Mouse (Mus musculus): ENCODE measurements at regions not wholly inside any gene's neighbourhood (a gene's known extent, or its start where the extent isn't known, plus 50 kb on each side); places are given as distances from the start of the nearest gene placed in this dataset.
A peak's percentile ranks its signal among the peaks of the same experiment; 100 is the strongest.

GRCm38 (mm10) chr14:110685247-110685646, 69.7 kb downstream of the Slitrk6 start:
- Histone ChIP-seq H3K4me1 (ENCODE audit: control insufficient read depth, insufficient read depth, low read length) (no peaks in the 10 kb centered on the region), H3K4me2 (ENCODE audit: low read length) (no peak overlapping the region), H3K27ac (replicated peaks; ENCODE audit: low read depth, low read length) (no peak overlapping the region), H3K36me3 (ENCODE audit: control insufficient read depth, insufficient read depth, low read length) (no peaks in the 10 kb centered on the region), H3K4me3 (replicated peaks; ENCODE audit: low read depth, low read length) (no peak overlapping the region), H3K27me3 (ENCODE audit: control insufficient read depth, insufficient read depth, low read length) (no peaks in the 10 kb centered on the region), H3K9me3 (ENCODE audit: control insufficient read depth, low read length) (no peaks in the 10 kb centered on the region), H3K9ac (replicated peaks; ENCODE audit: low read length) (no peak overlapping the region)
- 90% methylated on average over 1 of the region's 1 CpGs for WGBS
- ATAC-seq (ENCODE audit: low FRiP score, low TSS enrichment) (no peak), DNase-seq (peak; percentile 2)

- no peak overlapping the region for H3K9ac ChIP-seq (replicated peaks; ENCODE audit: low read length)
- no peaks in the 10 kb centered on the region for H3K27me3 ChIP-seq (ENCODE audit: control insufficient read depth, insufficient read depth, low read length)
- no peak overlapping the region for H3K27ac ChIP-seq (replicated peaks; ENCODE audit: low read depth, low read length)
- H3K4me2 ChIP-seq (ENCODE audit: low read length): no peak overlapping the region
- DNase-seq: no peak
- no peak overlapping the region for H3K4me3 ChIP-seq (replicated peaks; ENCODE audit: low read depth, low read length)
- no peaks in the 10 kb centered on the region for H3K9me3 ChIP-seq (ENCODE audit: control insufficient read depth, low read length)
- 93% methylated on average over 1 of the region's 1 CpGs for WGBS
- H3K36me3 ChIP-seq (ENCODE audit: control insufficient read depth, insufficient read depth, low read length): no peaks in the 10 kb centered on the region
- no peaks in the 10 kb centered on the region for H3K4me1 ChIP-seq (ENCODE audit: control insufficient read depth, insufficient read depth, low read length)
- ATAC-seq (ENCODE audit: low FRiP score, low TSS enrichment): no peak
Observed at GRCm38 (mm10) chr14:110679741-110680140, 75.2 kb downstream of the Slitrk6 start.

GRCm38 (mm10) chr14:110665712-110666111, 89.2 kb downstream of the Slitrk6 start:
- no peak for ATAC-seq (ENCODE audit: low FRiP score, low TSS enrichment)

GRCm38 (mm10) chr14:110663231-110663630, 91.7 kb downstream of the Slitrk6 start:
- no peak overlapping the region for H3K9ac ChIP-seq (replicated peaks; ENCODE audit: low read length)
- H3K4me2 ChIP-seq (ENCODE audit: low read length): no peak overlapping the region
- H3K27ac ChIP-seq (replicated peaks; ENCODE audit: low read depth, low read length): no peak overlapping the region
- WGBS: 71% methylated on average over 2 of the region's 2 CpGs
- ATAC-seq (ENCODE audit: low FRiP score, low TSS enrichment) (no peak), DNase-seq (no peak)
- no peaks in the 10 kb centered on the region for H3K36me3 ChIP-seq (ENCODE audit: control insufficient read depth, insufficient read depth, low read length)
- H3K4me1 ChIP-seq (ENCODE audit: control insufficient read depth, insufficient read depth, low read length): no peaks in the 10 kb centered on the region
- H3K27me3 ChIP-seq (ENCODE audit: control insufficient read depth, insufficient read depth, low read length): no peaks in the 10 kb centered on the region
- H3K4me3 ChIP-seq (replicated peaks; ENCODE audit: low read depth, low read length): no peak overlapping the region
- no peaks in the 10 kb centered on the region for H3K9me3 ChIP-seq (ENCODE audit: control insufficient read depth, low read length)

More at GRCm38 (mm10) chr14:110665712-110666111, 89.2 kb downstream of the Slitrk6 start:
- no peaks in the 10 kb centered on the region for H3K36me3 ChIP-seq (ENCODE audit: control insufficient read depth, insufficient read depth, low read length)
- H3K27me3 ChIP-seq (ENCODE audit: control insufficient read depth, insufficient read depth, low read length): no peaks in the 10 kb centered on the region
- H3K9me3 ChIP-seq (ENCODE audit: control insufficient read depth, low read length): no peaks in the 10 kb centered on the region
- no peak overlapping the region for H3K9ac ChIP-seq (replicated peaks; ENCODE audit: low read length)
- no peak overlapping the region for H3K4me3 ChIP-seq (replicated peaks; ENCODE audit: low read depth, low read length)
- no peaks in the 10 kb centered on the region for H3K4me1 ChIP-seq (ENCODE audit: control insufficient read depth, insufficient read depth, low read length)
- no peak overlapping the region for H3K27ac ChIP-seq (replicated peaks; ENCODE audit: low read depth, low read length)
- H3K4me2 ChIP-seq (ENCODE audit: low read length): no peak overlapping the region
- no peak for DNase-seq
- WGBS: 81% methylated on average over 1 of the region's 1 CpGs

GRCm38 (mm10) chr14:110634147-110634546, 120.8 kb downstream of the Slitrk6 start:
- DNase-seq (peak; percentile 61), ATAC-seq (ENCODE audit: low FRiP score, low TSS enrichment) (0 out of 2 replicates have a peak, but pooled peaks have one; percentile 60)
- H3K4me2 ChIP-seq (ENCODE audit: low read length): no peak overlapping the region
- H3K27ac ChIP-seq (replicated peaks; ENCODE audit: low read depth, low read length): no peak overlapping the region
- no peaks in the 10 kb centered on the region for H3K27me3 ChIP-seq (ENCODE audit: control insufficient read depth, insufficient read depth, low read length)
- no peaks in the 10 kb centered on the region for H3K9me3 ChIP-seq (ENCODE audit: control insufficient read depth, low read length)
- no peaks in the 10 kb centered on the region for H3K4me1 ChIP-seq (ENCODE audit: control insufficient read depth, insufficient read depth, low read length)
- 61% methylated on average over 3 of the region's 3 CpGs for WGBS
- H3K9ac ChIP-seq (replicated peaks; ENCODE audit: low read length): no peak overlapping the region
- H3K36me3 ChIP-seq (ENCODE audit: control insufficient read depth, insufficient read depth, low read length): no peaks in the 10 kb centered on the region
- no peak overlapping the region for H3K4me3 ChIP-seq (replicated peaks; ENCODE audit: low read depth, low read length)

- H3K27me3 ChIP-seq (ENCODE audit: control insufficient read depth, insufficient read depth, low read length): no peaks in the 10 kb centered on the region
- H3K4me1 ChIP-seq (ENCODE audit: control insufficient read depth, insufficient read depth, low read length): no peaks in the 10 kb centered on the region
- H3K9me3 ChIP-seq (ENCODE audit: control insufficient read depth, low read length): no peaks in the 10 kb centered on the region
- 55% methylated on average over 2 of the region's 2 CpGs for WGBS
- no peak for ATAC-seq (ENCODE audit: low FRiP score, low TSS enrichment)
- no peaks in the 10 kb centered on the region for H3K36me3 ChIP-seq (ENCODE audit: control insufficient read depth, insufficient read depth, low read length)
- H3K4me2 ChIP-seq (ENCODE audit: low read length): no peak overlapping the region
- H3K4me3 ChIP-seq (replicated peaks; ENCODE audit: low read depth, low read length): no peak overlapping the region
- peak; percentile 15 for DNase-seq
- H3K9ac ChIP-seq (replicated peaks; ENCODE audit: low read length): no peak overlapping the region
- no peak overlapping the region for H3K27ac ChIP-seq (replicated peaks; ENCODE audit: low read depth, low read length)
Observed at GRCm38 (mm10) chr14:110623716-110624115, 131.2 kb downstream of the Slitrk6 start.

GRCm38 (mm10) chr14:110618496-110618920, 136.4 kb downstream of the Slitrk6 start:
- H3K36me3 ChIP-seq (ENCODE audit: control insufficient read depth, insufficient read depth, low read length): no peaks in the 10 kb centered on the region
- no peaks in the 10 kb centered on the region for H3K27me3 ChIP-seq (ENCODE audit: control insufficient read depth, insufficient read depth, low read length)
- no peaks in the 10 kb centered on the region for H3K9me3 ChIP-seq (ENCODE audit: control insufficient read depth, low read length)
- DNase-seq (no peak), ATAC-seq (ENCODE audit: low FRiP score, low TSS enrichment) (no peak)
- WGBS: 87% methylated on average over 3 of the region's 3 CpGs
- no peaks in the 10 kb centered on the region for H3K4me1 ChIP-seq (ENCODE audit: control insufficient read depth, insufficient read depth, low read length)
- no peak overlapping the region for H3K27ac ChIP-seq (replicated peaks; ENCODE audit: low read depth, low read length)
- no peak overlapping the region for H3K9ac ChIP-seq (replicated peaks; ENCODE audit: low read length)
- no peak overlapping the region for H3K4me2 ChIP-seq (ENCODE audit: low read length)
- no peak overlapping the region for H3K4me3 ChIP-seq (replicated peaks; ENCODE audit: low read depth, low read length)

GRCm38 (mm10) chr14:110616447-110616846, 138.5 kb downstream of the Slitrk6 start:
- WGBS: 83% methylated on average over 1 of the region's 1 CpGs
- Histone ChIP-seq H3K4me2 (ENCODE audit: low read length) (no peak overlapping the region), H3K9ac (replicated peaks; ENCODE audit: low read length) (no peak overlapping the region), H3K9me3 (ENCODE audit: control insufficient read depth, low read length) (no peaks in the 10 kb centered on the region), H3K4me3 (replicated peaks; ENCODE audit: low read depth, low read length) (no peak overlapping the region), H3K4me1 (ENCODE audit: control insufficient read depth, insufficient read depth, low read length) (no peaks in the 10 kb centered on the region), H3K36me3 (ENCODE audit: control insufficient read depth, insufficient read depth, low read length) (no peaks in the 10 kb centered on the region), H3K27ac (replicated peaks; ENCODE audit: low read depth, low read length) (no peak overlapping the region), H3K27me3 (ENCODE audit: control insufficient read depth, insufficient read depth, low read length) (no peaks in the 10 kb centered on the region)
- ATAC-seq (ENCODE audit: low FRiP score, low TSS enrichment) (no peak), DNase-seq (no peak)

GRCm38 (mm10) chr14:110580311-110580710, 174.6 kb downstream of the Slitrk6 start:
- Histone ChIP-seq H3K36me3 (ENCODE audit: control insufficient read depth, insufficient read depth, low read length) (no peaks in the 10 kb centered on the region), H3K9me3 (ENCODE audit: control insufficient read depth, low read length) (no peaks in the 10 kb centered on the region), H3K9ac (replicated peaks; ENCODE audit: low read length) (no peak overlapping the region), H3K4me3 (replicated peaks; ENCODE audit: low read depth, low read length) (no peak overlapping the region), H3K4me1 (ENCODE audit: control insufficient read depth, insufficient read depth, low read length) (no peaks in the 10 kb centered on the region), H3K4me2 (ENCODE audit: low read length) (no peak overlapping the region), H3K27me3 (ENCODE audit: control insufficient read depth, insufficient read depth, low read length) (no peaks in the 10 kb centered on the region), H3K27ac (replicated peaks; ENCODE audit: low read depth, low read length) (no peak overlapping the region)
- DNase-seq (no peak), ATAC-seq (ENCODE audit: low FRiP score, low TSS enrichment) (no peak)
- WGBS: 83% methylated on average over 3 of the region's 3 CpGs
